Mouse (Mus musculus) erythroblast, embryonic 14.5 days (primary cell): ENCODE measurements around the gene Chst5.

Experiments used
- GATA1 ChIP-seq: IDR thresholded peaks from 2 replicates; pipeline ENCODE4 v1.6.1; 2012; ENCODE audit warnings: low read length, inconsistent platforms, mixed read lengths
- TAL1 ChIP-seq: IDR thresholded peaks from 3 replicates; pipeline ENCODE4 v1.6.1; 2012; ENCODE audit warnings: low read length, inconsistent platforms, mixed read lengths

- TF ChIP-seq GATA1 (no peak), TAL1 (no peak)
These were observed 18.3 kb downstream of the Chst5 start for GRCm38 (mm10) chr8:111891983-111892382.
